Mouse (Mus musculus): ENCODE measurements around the gene Rgs16. TPM values are rescaled to one million over a fixed set of nuclear protein-coding genes. Genes with fewer than 3 reads are reported as not detected.
A peak's percentile ranks its signal among the peaks of the same experiment; 100 is the strongest.

Rgs16 gene
- polyA plus RNA-seq, 1 experiment from 2014 or later = 23.7 TPM

DNA sequence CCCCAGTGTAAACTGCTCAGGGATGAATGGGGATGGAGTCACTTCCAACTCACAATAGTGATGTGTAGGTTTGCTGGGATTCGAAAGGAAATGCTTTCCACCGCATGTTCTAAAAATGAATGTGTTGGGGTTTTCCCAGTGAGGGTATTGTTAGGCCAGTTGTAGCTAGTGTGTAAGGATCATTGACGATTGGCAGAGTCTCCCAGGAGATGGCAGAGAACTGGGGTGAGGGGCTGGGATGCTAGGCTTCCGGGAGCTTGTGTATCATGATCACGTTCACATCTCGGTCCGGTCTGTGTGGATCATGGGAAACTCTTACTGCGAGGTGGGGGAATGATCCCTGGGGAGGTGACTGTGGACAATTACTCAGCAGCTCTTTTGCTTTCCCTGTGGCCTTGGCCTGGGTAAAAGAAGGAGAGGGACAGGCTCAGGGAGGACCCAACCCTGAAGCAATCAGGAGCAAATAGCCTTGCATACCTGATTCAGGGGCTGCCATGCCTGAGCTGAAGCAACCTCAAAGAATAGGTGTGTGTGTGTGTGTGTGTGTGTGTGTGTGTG, 37.2 kb upstream of the Rgs16 start:
- Histone ChIP-seq H3K27me3 (no peaks in the 10 kb centered on the region), H3K4me2 (replicated peaks) (no peak overlapping the region), H3K4me3 (no peak overlapping the region), H3K36me3 (no peaks in the 10 kb centered on the region), H3K9me3 (no peaks in the 10 kb centered on the region), H3K9ac (no peak overlapping the region), H3K4me1 (peaks cover 66% of the 10 kb centered on the region), H3K27ac (peak overlapping the region; percentile 70; the same call in 1 of the 2 replicates)
- WGBS = 57% methylated on average over 8 of the region's 8 CpGs
- no peak for ATAC-seq (ENCODE audit: low FRiP score, low read depth)

DNA sequence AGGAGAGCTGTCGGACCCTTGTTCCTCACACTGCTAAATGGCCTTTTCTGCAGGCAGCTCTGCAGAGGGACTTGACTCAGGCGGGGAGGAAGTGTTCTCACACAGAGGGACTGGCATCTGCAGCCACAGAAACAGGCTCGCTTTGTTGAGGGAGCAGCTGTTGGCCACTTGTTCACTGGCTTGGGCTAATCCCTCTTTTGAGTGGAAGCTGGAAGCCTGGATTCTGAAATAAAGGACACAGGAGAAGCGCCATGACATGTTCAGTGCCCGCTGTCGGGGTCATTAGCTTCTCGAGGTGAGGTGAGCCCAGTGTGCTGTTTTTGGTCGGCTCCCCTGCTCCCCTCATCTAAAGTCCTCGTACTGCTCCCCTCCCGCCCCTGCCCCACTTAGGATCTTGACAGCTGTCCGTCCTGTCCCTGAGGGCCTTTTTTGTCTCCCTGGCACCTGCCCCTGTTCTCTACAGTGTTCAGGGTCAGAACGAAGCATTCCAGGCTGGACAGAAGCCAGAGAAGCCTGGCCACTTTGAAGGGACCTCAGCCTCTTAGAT, 36.6 kb upstream of the Rgs16 start:
- Histone ChIP-seq H3K4me2 (replicated peaks) (peak overlapping the region; percentile 28), H3K4me1 (peaks cover 62% of the 10 kb centered on the region)
- ATAC-seq (ENCODE audit: low FRiP score, low read depth) = peak; percentile 58

DNA sequence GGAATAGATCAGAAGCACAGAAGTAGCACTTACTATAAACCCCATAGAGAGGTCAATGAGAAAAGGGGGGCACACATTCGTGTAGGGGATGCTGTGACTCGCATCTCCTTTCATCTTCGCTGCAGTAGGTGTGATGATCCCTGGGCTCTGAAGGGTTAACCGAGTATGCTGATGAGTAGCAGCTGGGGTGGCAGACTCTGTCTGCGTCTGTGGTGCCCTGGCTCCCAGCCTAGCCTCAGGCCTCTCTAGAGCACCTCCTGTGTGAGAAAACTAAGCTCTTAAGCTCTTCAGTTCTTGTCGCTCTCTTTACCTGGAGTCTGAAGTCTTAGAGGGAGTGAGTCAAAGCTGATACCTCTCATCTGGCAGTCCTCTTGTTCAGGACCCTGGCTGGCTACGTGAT, 36.0 kb upstream of the Rgs16 start:
- 10% methylated on average over 7 of the region's 7 CpGs for WGBS
- H3K36me3 ChIP-seq = no peaks in the 10 kb centered on the region
- H3K4me2 ChIP-seq (replicated peaks) = no peak overlapping the region
- H3K27ac ChIP-seq = peak overlapping the region; percentile 34; the same call in 1 of the 2 replicates
- no peak for ATAC-seq (ENCODE audit: low FRiP score, low read depth)
- peaks cover 56% of the 10 kb centered on the region for H3K4me1 ChIP-seq
- H3K9ac ChIP-seq = no peak overlapping the region
- H3K9me3 ChIP-seq = no peaks in the 10 kb centered on the region
- H3K27me3 ChIP-seq = no peaks in the 10 kb centered on the region
- H3K4me3 ChIP-seq = no peak overlapping the region

More for the DNA sequence above, 36.6 kb upstream of the Rgs16 start:
- Histone ChIP-seq H3K4me3 (no peak overlapping the region), H3K27ac (no peak overlapping the region; the same call in 1 of the 2 replicates), H3K9me3 (no peaks in the 10 kb centered on the region), H3K9ac (no peak overlapping the region), H3K27me3 (no peaks in the 10 kb centered on the region), H3K36me3 (no peaks in the 10 kb centered on the region)
- 12% methylated on average over 12 of the region's 12 CpGs for WGBS

DNA sequence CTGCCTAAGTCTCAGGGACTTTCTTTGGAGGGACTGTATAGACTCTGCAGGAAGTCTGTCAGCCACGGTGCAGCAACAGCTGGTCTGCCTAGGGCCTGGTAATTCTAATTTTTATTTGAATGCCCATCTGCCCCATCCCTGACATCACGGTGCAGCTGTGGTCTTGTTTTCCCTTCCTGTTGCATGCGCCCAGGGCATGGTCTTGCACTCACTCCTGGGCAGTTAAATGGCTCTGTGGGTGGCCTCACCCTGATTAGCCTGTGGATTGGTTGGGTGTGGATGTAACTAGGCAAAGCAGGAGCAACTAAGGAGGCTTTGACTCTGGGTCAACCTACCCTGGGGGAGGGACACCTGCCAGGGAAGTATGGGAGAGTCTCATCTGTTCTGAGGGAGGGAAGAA, 35.2 kb upstream of the Rgs16 start:
- no peaks in the 10 kb centered on the region for H3K9me3 ChIP-seq
- WGBS = 17% methylated on average over 3 of the region's 3 CpGs
- H3K9ac ChIP-seq = no peak overlapping the region
- H3K4me2 ChIP-seq (replicated peaks) = no peak overlapping the region
- H3K4me3 ChIP-seq = no peak overlapping the region
- peaks cover 47% of the 10 kb centered on the region for H3K4me1 ChIP-seq
- H3K27ac ChIP-seq = no peak overlapping the region
- H3K27me3 ChIP-seq = no peaks in the 10 kb centered on the region
- H3K36me3 ChIP-seq = no peaks in the 10 kb centered on the region
- ATAC-seq (ENCODE audit: low FRiP score, low read depth) = peak; percentile 49

DNA sequence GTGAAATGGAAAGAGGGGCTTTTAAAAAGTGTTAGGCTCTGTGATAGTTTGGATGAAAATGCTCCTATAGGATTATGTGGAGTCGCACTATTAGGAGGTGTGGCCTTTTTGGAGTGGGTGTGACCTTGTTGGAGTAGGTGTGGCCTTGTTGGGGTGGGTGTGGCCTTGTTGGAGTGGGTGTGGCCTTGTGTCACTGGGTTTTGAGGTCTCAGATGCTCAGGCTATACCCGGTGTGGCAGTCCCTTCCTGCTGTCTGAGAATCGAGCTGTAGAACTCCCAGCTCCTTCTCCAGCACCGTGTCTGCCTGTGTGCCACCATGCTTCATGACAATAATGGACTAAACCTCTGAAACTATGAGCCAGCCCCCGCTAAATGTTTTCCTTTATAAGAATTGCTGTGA, 31.5 kb upstream of the Rgs16 start:
- no peak for ATAC-seq (ENCODE audit: low FRiP score, low read depth)
- no peaks in the 10 kb centered on the region for H3K27me3 ChIP-seq
- H3K9me3 ChIP-seq = no peaks in the 10 kb centered on the region
- H3K36me3 ChIP-seq = no peaks in the 10 kb centered on the region
- 92% methylated on average over 5 of the region's 5 CpGs for WGBS
- H3K27ac ChIP-seq = no peak overlapping the region
- H3K4me2 ChIP-seq (replicated peaks) = no peak overlapping the region
- peaks cover 18% of the 10 kb centered on the region for H3K4me1 ChIP-seq
- H3K9ac ChIP-seq = no peak overlapping the region
- H3K4me3 ChIP-seq = no peak overlapping the region

DNA sequence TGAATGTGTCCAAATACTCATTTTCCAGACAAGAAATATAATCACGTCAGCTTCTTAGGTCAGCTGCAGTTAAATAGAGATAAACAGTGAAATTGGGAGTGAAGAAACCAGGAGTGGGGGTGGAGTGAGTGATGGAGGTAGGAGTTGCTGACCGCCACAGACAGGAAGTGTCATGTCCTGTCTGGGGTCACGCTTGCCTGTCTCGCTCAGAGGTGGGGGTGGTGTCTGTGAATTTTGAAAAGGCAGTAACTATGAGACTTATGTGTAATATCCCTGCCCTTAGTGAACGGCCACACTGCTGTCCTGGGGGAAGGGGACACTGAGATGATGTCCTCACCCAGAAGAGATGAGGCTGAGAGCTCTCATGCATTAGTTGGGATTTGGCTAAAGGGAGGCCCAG, 30.7 kb upstream of the Rgs16 start:
- H3K9ac ChIP-seq = no peak overlapping the region
- no peak overlapping the region for H3K4me3 ChIP-seq
- H3K27me3 ChIP-seq = no peaks in the 10 kb centered on the region
- peaks cover 10% of the 10 kb centered on the region for H3K4me1 ChIP-seq
- whole genome bisulfite sequencing = 69% methylated on average over 5 of the region's 5 CpGs
- H3K27ac ChIP-seq = no peak overlapping the region
- ATAC-seq (ENCODE audit: low FRiP score, low read depth) = no peak
- H3K36me3 ChIP-seq = no peaks in the 10 kb centered on the region
- H3K4me2 ChIP-seq (replicated peaks) = no peak overlapping the region
- H3K9me3 ChIP-seq = no peaks in the 10 kb centered on the region

DNA sequence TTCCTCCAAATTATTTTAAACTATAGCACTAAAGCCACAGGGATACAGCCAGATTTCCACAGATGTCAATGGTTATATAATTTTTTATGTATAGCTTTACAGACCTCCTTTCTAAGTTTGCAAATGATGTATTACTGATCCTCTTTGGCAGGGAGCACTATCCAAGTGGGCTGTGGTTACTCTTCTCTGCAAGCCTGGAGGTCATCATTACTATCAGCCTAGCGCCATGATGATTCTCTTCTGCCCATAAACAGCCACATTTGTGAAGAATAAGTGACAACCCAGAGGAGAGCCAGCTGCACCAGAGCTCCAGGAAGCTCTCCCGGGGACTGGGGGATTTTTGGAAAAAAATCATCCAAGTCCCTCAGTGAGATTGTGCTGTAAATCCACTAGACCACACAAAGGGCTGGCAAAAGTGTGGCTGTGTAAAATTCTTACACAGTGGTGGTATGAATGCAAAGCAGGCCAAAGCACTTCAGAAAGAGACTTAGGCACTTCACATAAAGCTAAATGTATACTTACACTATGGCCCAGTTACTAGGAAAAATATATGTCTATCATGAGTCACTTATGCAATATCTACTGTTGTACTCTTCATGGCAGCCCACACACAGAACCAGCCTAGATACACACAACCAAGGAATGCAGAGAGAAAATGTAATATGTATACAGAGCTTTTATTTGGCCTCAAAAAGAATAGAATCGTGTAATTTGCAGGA, 28.4 kb upstream of the Rgs16 start:
- ATAC-seq (ENCODE audit: low FRiP score, low read depth) = no peak
- Histone ChIP-seq H3K27ac (no peak overlapping the region), H3K4me1 (no peaks in the 10 kb centered on the region), H3K9ac (no peak overlapping the region), H3K27me3 (no peaks in the 10 kb centered on the region), H3K4me3 (no peak overlapping the region), H3K4me2 (replicated peaks) (no peak overlapping the region), H3K9me3 (no peaks in the 10 kb centered on the region), H3K36me3 (no peaks in the 10 kb centered on the region)
- 72% methylated on average over 3 of the region's 3 CpGs for WGBS

DNA sequence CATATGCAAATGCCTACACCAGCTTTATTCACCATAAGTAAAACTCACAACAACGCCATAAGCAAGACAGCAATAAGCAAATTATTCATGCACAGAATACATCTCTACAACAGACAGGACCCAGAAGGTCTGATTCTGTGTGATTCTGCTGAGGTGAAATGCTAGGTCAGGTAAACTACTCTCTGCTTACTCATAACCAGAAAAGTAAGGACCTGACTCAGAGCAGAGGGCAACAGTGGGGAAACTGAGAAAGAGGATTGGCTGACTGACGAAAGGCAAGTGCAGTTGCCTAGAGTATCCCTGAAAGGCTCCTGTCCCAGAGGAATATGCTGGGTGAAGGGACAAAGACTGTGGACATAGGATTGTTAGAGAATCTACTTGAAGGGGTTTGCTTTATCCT, 27.5 kb upstream of the Rgs16 start:
- no peak overlapping the region for H3K27ac ChIP-seq
- H3K4me3 ChIP-seq = no peak overlapping the region
- no peaks in the 10 kb centered on the region for H3K27me3 ChIP-seq
- no peak overlapping the region for H3K4me2 ChIP-seq (replicated peaks)
- no peaks in the 10 kb centered on the region for H3K4me1 ChIP-seq
- H3K9ac ChIP-seq = no peak overlapping the region
- no peak for ATAC-seq (ENCODE audit: low FRiP score, low read depth)
- WGBS = 90% methylated on average over 2 of the region's 2 CpGs
- H3K36me3 ChIP-seq = no peaks in the 10 kb centered on the region
- no peaks in the 10 kb centered on the region for H3K9me3 ChIP-seq

DNA sequence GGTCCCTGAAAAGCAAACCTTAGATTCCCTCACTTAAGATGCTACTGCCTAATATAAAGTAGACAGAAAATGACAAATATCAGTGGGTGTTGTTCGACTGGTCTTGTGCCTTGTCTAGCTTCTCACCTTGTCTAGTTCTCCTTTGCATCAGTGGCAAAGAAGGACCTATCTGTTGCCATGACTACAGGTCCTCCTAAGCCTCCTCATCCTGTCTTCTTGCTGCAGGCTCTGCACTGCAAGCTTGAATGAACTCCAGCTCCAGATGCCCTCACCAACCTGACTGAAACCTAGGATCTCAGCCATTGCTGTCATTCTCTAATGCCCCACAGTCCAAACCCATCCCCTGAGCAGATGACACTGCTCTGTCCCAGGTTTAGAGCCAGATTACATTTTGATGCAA, 22.2 kb upstream of the Rgs16 start:
- ATAC-seq (ENCODE audit: low FRiP score, low read depth) = no peak
- H3K36me3 ChIP-seq = no peaks in the 10 kb centered on the region
- H3K9ac ChIP-seq = no peak overlapping the region
- H3K9me3 ChIP-seq = no peaks in the 10 kb centered on the region
- no peak overlapping the region for H3K27ac ChIP-seq
- H3K4me1 ChIP-seq = no peaks in the 10 kb centered on the region
- no peak overlapping the region for H3K4me3 ChIP-seq
- H3K27me3 ChIP-seq = no peaks in the 10 kb centered on the region
- H3K4me2 ChIP-seq (replicated peaks) = no peak overlapping the region
- WGBS = 83% methylated on average over 1 of the region's 1 CpGs

DNA sequence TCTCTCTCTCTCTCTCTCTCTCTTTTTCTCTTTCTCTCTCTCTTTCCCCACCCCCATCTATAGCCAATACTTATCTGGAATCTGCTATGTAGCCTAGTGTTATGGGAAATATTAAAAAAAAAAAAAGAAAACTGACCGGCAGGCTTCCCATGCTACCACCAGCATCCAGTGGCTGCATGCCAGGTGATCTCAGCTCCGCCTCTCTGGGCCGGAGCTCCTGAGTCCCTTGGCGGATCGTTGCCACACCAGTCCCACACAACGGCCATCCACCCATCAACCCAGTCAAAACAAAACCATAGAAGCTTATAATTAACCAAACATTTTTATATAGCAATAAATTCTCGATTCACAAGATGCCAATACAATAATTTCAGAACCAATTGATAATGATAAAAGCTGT, 19.2 kb upstream of the Rgs16 start:
- Histone ChIP-seq H3K36me3 (no peaks in the 10 kb centered on the region), H3K4me1 (no peaks in the 10 kb centered on the region), H3K27ac (no peak overlapping the region), H3K9me3 (no peaks in the 10 kb centered on the region), H3K27me3 (no peaks in the 10 kb centered on the region), H3K4me3 (no peak overlapping the region), H3K4me2 (replicated peaks) (no peak overlapping the region), H3K9ac (no peak overlapping the region)
- ATAC-seq (ENCODE audit: low FRiP score, low read depth) = no peak
- 73% methylated on average over 7 of the region's 7 CpGs for WGBS

DNA sequence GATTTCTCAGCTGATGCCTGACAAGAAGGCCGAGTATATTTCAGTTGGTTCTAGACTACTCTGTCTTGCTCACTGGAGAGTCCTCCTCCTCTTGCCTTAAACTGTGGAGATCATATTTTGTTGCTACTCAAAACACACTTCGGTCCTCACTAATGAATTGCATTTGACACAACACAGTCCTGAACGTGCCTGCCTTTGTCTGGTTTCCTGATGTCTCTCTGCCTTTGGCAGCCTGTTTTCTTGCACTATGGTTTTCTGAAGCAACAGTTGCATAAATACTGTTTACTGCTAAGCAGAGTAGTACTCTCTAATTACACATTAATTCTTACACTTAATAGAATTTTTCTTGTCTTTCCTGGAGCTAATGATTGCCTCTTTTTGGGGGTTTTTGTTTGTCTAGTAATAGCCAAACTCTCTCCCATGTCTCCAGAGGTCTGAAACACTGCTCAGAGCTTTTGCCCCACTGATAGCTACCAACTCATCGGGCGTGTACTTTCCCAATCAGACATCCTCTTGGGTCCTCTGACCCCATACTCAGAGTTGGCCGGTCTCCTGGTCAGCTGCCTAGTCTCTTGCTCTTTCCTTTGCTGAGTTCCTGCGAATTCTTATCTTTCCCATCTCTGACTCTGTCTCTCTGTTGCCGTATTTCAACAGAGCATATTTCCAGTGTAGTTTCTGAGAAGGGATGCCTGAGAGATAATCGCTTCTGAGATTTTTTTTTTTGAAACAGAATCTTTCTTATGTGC, 18.4 kb upstream of the Rgs16 start:
- 87% methylated on average over 9 of the region's 9 CpGs for WGBS
- no peaks in the 10 kb centered on the region for H3K4me1 ChIP-seq
- no peaks in the 10 kb centered on the region for H3K9me3 ChIP-seq
- H3K9ac ChIP-seq = no peak overlapping the region
- no peaks in the 10 kb centered on the region for H3K36me3 ChIP-seq
- no peaks in the 10 kb centered on the region for H3K27me3 ChIP-seq
- H3K4me3 ChIP-seq = no peak overlapping the region
- H3K27ac ChIP-seq = no peak overlapping the region
- H3K4me2 ChIP-seq (replicated peaks) = no peak overlapping the region
- no peak for ATAC-seq (ENCODE audit: low FRiP score, low read depth)

DNA sequence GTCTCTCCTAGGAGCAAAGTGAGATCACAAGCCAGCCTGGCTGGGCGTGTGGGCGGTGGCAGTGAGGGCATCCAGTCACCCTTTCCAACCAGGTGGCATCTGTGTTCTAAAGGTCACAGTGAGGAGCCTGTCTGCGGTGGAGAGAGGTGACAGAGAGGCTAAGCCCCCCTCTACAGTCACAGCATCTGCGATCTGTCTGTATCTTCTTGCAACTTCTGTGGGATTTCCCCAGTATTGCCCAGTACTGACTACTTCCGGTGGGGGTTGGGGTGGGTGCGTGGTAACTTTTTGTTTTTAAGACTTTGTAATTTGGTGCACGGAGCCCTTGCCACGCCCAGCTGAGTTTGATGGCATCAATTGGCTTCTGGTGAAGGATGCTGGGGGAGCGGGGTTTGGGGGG, 16.7 kb upstream of the Rgs16 start:
- WGBS = 76% methylated on average over 9 of the region's 9 CpGs

More for the DNA sequence above, 16.7 kb upstream of the Rgs16 start:
- Histone ChIP-seq H3K9me3 (no peaks in the 10 kb centered on the region), H3K27me3 (no peaks in the 10 kb centered on the region), H3K4me2 (replicated peaks) (no peak overlapping the region), H3K4me1 (no peaks in the 10 kb centered on the region), H3K27ac (no peak overlapping the region), H3K4me3 (no peak overlapping the region), H3K36me3 (no peaks in the 10 kb centered on the region), H3K9ac (no peak overlapping the region)
- no peak for ATAC-seq (ENCODE audit: low FRiP score, low read depth)

Data from limb, embryonic 13.5 days (tissue).